Mouse (Mus musculus) adrenal gland, adult 18-20 months (tissue): ENCODE measurements around the gene Col5a2. TPM values are rescaled to one million over a fixed set of nuclear protein-coding genes. Genes with fewer than 3 reads are reported as not detected.
A peak's percentile ranks its signal among the peaks of the same experiment; 100 is the strongest.
"Not testable (repeated sequence)": the region's sequence is repeated elsewhere in the genome, so short reads cannot be mapped to it uniquely, and the experiment has no call there.

Source experiments
- DNase-seq, 2 experiments: peaks; one replicate each; pipeline ENCODE4 v3.0.0; 2021 to 2022; ENCODE audit warnings: low spot score in 2 of 2
- total RNA-seq, 2 experiments: library from RNA; stranded (reverse); gene quantifications; 1 replicate in 1 of 2; 2 replicates in 1 of 2; pipeline ENCODE4 v1.2.3; 2021

Gene Col5a2
- total RNA-seq, 2 experiments from 2014 or later: 4.6 to 15.7 TPM

GRCm38 (mm10) chr1:45430520-45430919 is 72.6 kb downstream of the Col5a2 start:
- peak; percentile 3 to 41 for DNase-seq

GRCm38 (mm10) chr1:45429145-45429544 is 73.9 kb downstream of the Col5a2 start:
- not testable (repeated sequence) for DNase-seq

DNA sequence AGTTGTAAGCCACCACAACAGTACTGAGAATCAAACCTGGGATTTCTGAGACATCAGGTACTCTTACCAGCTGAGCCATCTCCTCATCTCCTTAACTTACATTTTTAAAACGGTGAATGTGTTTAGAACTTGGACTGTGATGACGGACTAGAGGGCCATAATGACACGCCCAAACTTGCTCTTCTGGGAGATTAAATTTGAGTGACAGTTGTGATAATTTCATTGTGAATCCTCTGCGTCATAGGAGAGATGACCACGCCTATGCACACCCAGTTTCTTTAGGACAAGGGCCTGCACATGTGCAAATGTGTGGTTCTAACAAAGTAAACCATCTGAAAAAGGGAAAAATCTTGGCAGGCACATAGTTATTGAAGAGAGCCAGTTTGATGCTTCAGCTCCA is 79.2 kb downstream of the Col5a2 start:
- DNase-seq: no peak

GRCm38 (mm10) chr1:45420554-45420953 is 82.5 kb downstream of the Col5a2 start:
- no peak for DNase-seq

DNA sequence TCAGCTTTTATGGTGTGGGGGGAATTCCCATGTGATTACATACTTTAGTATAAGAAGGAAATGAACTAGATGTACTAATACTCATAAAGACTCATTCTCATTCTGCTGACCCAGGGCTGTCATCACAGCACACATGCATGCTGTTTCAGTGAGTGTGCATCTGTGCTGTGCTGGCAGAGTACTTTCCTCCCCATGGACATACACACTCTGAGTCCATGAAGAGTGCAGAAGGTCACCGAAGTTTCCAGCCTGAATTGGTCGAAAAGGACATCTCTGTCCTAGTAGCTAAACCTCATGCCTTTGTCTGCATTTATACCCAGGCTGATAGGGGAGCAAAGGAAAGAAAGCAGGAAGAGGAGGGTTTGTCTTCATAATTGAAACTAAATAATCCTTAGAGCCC is 83.2 kb downstream of the Col5a2 start:
- DNase-seq: no peak

- DNase-seq: no peak
Observed at GRCm38 (mm10) chr1:45381866-45382265, 121.2 kb downstream of the Col5a2 start.

DNA sequence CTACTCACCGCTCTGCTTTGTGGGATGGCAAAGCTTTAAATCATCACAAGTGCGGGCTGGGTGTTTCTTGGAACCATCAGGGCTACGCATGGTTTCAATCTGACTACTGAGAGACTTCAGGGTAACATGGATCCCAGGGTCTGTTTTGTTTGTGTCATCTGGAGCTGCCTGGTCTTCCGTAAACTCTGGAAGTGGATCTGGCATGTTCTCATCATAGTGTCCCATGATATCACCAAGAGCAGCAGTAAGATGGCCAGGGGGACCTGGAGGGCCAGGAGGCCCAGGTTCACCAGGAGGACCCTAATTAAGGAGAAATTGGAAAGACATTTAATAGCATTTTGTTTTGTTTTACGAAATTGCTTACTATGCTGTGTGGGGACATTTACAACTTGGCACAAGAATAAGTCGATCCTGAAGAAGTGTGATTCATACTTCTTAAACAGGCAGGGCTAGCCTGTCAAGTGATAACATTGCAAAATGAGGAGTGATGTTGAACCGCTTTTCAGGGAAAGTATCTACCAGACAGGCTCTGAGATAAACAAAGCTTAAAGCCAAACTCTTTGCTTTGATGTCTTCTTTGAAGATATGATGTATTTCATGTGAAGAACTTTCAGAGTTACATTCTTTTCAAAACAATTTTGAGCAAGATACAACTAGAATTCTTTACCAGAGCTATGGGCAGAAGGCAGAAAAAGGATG is 122.9 kb downstream of the Col5a2 start:
- DNase-seq: no peak

DNA sequence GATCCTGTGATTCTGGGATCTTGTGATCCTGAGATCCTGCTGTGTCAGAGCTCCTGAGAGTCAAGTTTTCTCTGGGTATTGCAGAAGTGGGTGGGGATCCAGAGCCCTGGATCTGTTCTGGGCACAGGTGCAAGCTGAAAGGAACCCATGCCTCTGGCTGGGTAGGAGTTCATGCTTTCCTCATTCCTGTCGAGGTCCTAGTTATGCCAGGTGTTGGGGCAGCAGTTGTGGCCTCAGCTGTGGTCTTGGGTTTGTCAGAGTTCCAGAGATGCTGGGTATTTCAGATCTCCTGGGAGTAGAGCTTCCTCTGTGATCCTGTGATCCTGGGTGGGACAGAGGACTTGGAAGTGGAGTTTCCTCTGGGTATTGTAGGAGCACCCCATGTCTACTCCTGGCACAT is 137.7 kb downstream of the Col5a2 start:
- no peak for DNase-seq

GRCm38 (mm10) chr1:45363274-45363673 is 139.8 kb downstream of the Col5a2 start:
- DNase-seq: no peak

DNA sequence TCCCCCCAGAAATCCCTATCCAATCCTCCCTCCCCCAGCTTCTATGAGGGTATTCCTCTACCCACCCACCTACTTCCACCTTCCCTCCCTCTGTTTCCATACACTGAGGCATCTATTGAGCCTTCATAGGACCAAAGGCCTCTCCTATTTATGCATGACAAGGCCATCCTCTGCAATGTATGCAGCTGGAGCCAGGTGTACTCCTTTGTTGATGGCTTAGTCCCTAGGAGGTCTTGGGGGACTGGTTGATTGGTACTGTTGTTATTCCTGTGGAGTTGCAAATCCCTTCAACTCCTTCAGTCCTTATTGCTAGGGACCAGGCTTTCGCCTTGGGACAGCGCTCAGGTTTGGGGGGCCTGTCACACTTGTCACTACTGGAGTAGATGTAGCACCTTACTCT is 143.4 kb downstream of the Col5a2 start:
- no peak for DNase-seq

- no peak for DNase-seq
Observed at GRCm38 (mm10) chr1:45359147-45359546, 143.9 kb downstream of the Col5a2 start.

DNA sequence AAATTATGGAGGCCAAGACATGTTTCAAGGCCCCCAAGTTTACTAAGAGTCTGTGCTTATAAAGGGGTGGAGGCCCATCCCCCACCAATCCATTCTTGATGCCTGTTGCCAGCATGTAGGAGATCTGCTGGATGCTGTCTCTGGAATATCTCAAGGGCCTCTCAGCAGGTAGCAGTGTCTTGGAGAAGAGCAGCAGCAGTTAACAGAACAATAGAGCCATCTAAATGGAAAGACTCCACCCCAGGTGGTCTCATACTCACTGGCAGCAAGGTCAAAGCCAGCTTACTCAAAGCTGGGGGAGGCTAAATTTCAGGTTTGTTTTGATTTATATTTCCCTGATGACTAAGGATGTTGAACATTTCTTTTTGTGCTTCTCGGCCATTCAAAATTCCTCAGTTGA is 145.1 kb downstream of the Col5a2 start:
- DNase-seq: no peak

- no peak for DNase-seq
Observed at GRCm38 (mm10) chr1:45355944-45356343, 147.1 kb downstream of the Col5a2 start.

DNA sequence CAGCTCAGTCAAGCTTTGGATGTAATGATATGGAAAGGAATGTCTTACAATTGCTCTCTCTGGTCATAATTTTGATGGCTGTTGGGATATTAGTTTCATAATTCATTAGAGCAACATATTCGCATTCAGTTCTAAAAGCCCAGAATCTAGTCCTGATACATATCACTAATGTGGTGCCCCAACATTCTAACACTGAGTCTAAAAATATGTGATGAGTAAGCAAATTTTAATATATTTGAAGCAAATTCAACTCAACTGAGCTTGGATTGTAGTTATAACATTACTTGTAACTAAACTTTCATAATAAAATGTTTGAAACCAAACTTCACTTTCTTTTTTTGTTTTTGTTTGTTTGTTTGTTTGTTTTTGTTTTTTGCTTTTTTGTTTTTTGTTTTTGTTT is 173.9 kb downstream of the Col5a2 start:
- DNase-seq: no peak

Other genes starting within 250 kb of the Col5a2 start
- 100 to 1,000 TPM in 1 of 2 experiments, 10 to 100 TPM in 1; 42.6 to 127 TPM for gene Col3a1, start 191.7 kb downstream of the Col5a2 start, total RNA-seq